Mouse (Mus musculus) spleen, adult 2 months (tissue): Measurements from ENCODE around the gene Alox5. TPM values are rescaled to one million over a fixed set of nuclear protein-coding genes. Genes with fewer than 3 reads are reported as not detected.

Source experiments
- DNase-seq, 2 experiments: peaks; one replicate each; pipeline versions ENCODE4 v3.0.0 to v3.0.0-alpha.2; 2012 to 2021; ENCODE audit warnings: low spot score in 2 of 2, low read depth in 1 of 2
- H3K27ac ChIP-seq: fragments of 200-500 bp; 2 replicates; pipeline ENCODE4 v1.5.1; 2012; ENCODE audit warnings: low read length, inconsistent platforms; ENCODE audit not compliant: insufficient read depth
- H3K27me3 ChIP-seq: fragments of 200-500 bp; 2 replicates; pipeline ENCODE4 v1.6.1; 2012; ENCODE audit warnings: mild to moderate bottlenecking, moderate library complexity, low read length, inconsistent platforms; ENCODE audit not compliant: control insufficient read depth, insufficient read depth
- H3K36me3 ChIP-seq: fragments of 200-500 bp; 2 replicates; pipeline ENCODE4 v1.6.1; 2012; ENCODE audit warnings: mild to moderate bottlenecking, low read length, inconsistent platforms; ENCODE audit not compliant: control insufficient read depth, insufficient read depth
- H3K4me1 ChIP-seq: fragments of 200-500 bp; 2 replicates; pipeline ENCODE4 v1.6.1; 2011; ENCODE audit warnings: inconsistent platforms; ENCODE audit not compliant: control insufficient read depth, insufficient read depth, insufficient read length
- H3K4me3 ChIP-seq: fragments of 200-500 bp; 2 replicates; pipeline ENCODE4 v1.5.1; 2011; ENCODE audit warnings: mild to moderate bottlenecking, inconsistent platforms; ENCODE audit not compliant: insufficient read depth, insufficient read length; ENCODE audit errors: extremely low read depth
- CTCF ChIP-seq: fragments of 200-500 bp; IDR thresholded peaks from 2 replicates; pipeline ENCODE4 v1.5.1; 2011; ENCODE audit warnings: mild to moderate bottlenecking, inconsistent platforms; ENCODE audit not compliant: insufficient read depth, insufficient read length, insufficient replicate concordance; ENCODE audit errors: extremely low read depth
- POLR2A ChIP-seq: fragments of 200-500 bp; IDR thresholded peaks from 2 replicates; pipeline ENCODE4 v1.6.1; 2011; ENCODE audit warnings: low read depth, low read length, inconsistent platforms
- WGBS: fragments of 180-500 bp; shearing (Covaris S2); methylation state at CpG from one replicate; pipeline ENCODE4 v1.1.7; 2018; 5-methylcytosine and 5-hydroxymethylcytosine counted together
- polyA plus RNA-seq: library from polyadenylated mRNA; depleted of rRNA; stranded (reverse); fragments of >200 nt; gene quantifications from 2 replicates; pipeline ENCODE4 v1.2.3, GENCODE M21; 2012

Alox5 gene
- polyA plus RNA-seq, 1 experiment, result 2.5 TPM

- TF ChIP-seq POLR2A (no peak), CTCF (no peak)
- WGBS, result 96% methylated on average over 10 of the region's 10 CpGs
- no peaks in the 10 kb centered on the region for H3K27me3 ChIP-seq
- H3K36me3 ChIP-seq, result no peaks in the 10 kb centered on the region
- no peaks in the 10 kb centered on the region for H3K4me1 ChIP-seq
- no peak overlapping the region for H3K27ac ChIP-seq
- no peak overlapping the region for H3K4me3 ChIP-seq
- DNase-seq, result no peak
Observed at GRCm38 (mm10) chr6:116410436-116410835, 50.5 kb downstream of the Alox5 start.

- Histone ChIP-seq H3K4me3 (no peak overlapping the region), H3K27me3 (no peaks in the 10 kb centered on the region), H3K4me1 (no peaks in the 10 kb centered on the region), H3K36me3 (no peaks in the 10 kb centered on the region), H3K27ac (no peak overlapping the region)
- no peak for DNase-seq
- 82% methylated on average over 6 of the region's 6 CpGs for WGBS
- no peak for TF ChIP-seq POLR2A
- no peak for TF ChIP-seq CTCF
Observed at GRCm38 (mm10) chr6:116407956-116408657, 52.9 kb downstream of the Alox5 start.

- H3K36me3 ChIP-seq, result no peaks in the 10 kb centered on the region
- no peaks in the 10 kb centered on the region for H3K27me3 ChIP-seq
- H3K4me1 ChIP-seq, result no peaks in the 10 kb centered on the region
- WGBS, result 90% methylated on average over 4 of the region's 4 CpGs
- no peak overlapping the region for H3K27ac ChIP-seq
- TF ChIP-seq POLR2A, result no peak
- TF ChIP-seq CTCF, result no peak
- DNase-seq, result no peak
- H3K4me3 ChIP-seq, result no peak overlapping the region
Observed at GRCm38 (mm10) chr6:116407216-116407615, 53.8 kb downstream of the Alox5 start.

GRCm38 (mm10) chr6:116406680-116407079 lies 54.3 kb downstream of the Alox5 start:
- H3K36me3 ChIP-seq, result no peaks in the 10 kb centered on the region
- no peaks in the 10 kb centered on the region for H3K27me3 ChIP-seq
- no peak for DNase-seq
- H3K4me1 ChIP-seq, result no peaks in the 10 kb centered on the region
- WGBS, result 83% methylated on average over 5 of the region's 5 CpGs
- no peak overlapping the region for H3K27ac ChIP-seq
- no peak overlapping the region for H3K4me3 ChIP-seq
- TF ChIP-seq CTCF (no peak), POLR2A (no peak)

GRCm38 (mm10) chr6:116406152-116406551 lies 54.8 kb downstream of the Alox5 start:
- no peaks in the 10 kb centered on the region for H3K27me3 ChIP-seq
- no peaks in the 10 kb centered on the region for H3K4me1 ChIP-seq
- H3K4me3 ChIP-seq, result no peak overlapping the region
- WGBS, result 57% methylated on average over 2 of the region's 2 CpGs
- TF ChIP-seq POLR2A, result no peak
- TF ChIP-seq CTCF, result no peak
- H3K36me3 ChIP-seq, result no peaks in the 10 kb centered on the region
- no peak for DNase-seq
- H3K27ac ChIP-seq, result no peak overlapping the region

- Histone ChIP-seq H3K4me1 (no peaks in the 10 kb centered on the region), H3K4me3 (no peak overlapping the region), H3K36me3 (no peaks in the 10 kb centered on the region), H3K27me3 (no peaks in the 10 kb centered on the region), H3K27ac (no peak overlapping the region)
- no peak for TF ChIP-seq CTCF
- TF ChIP-seq POLR2A, result no peak
- no peak for DNase-seq
- WGBS, result 78% methylated on average over 5 of the region's 5 CpGs
Observed at GRCm38 (mm10) chr6:116405715-116406114, 55.3 kb downstream of the Alox5 start.

GRCm38 (mm10) chr6:116405243-116405642 lies 55.7 kb downstream of the Alox5 start:
- H3K27me3 ChIP-seq, result no peaks in the 10 kb centered on the region
- no peak for TF ChIP-seq CTCF
- TF ChIP-seq POLR2A, result no peak
- no peak overlapping the region for H3K27ac ChIP-seq
- DNase-seq, result no peak
- H3K4me1 ChIP-seq, result no peaks in the 10 kb centered on the region
- H3K4me3 ChIP-seq, result no peak overlapping the region
- 99% methylated on average over 9 of the region's 9 CpGs for WGBS
- no peaks in the 10 kb centered on the region for H3K36me3 ChIP-seq
